Mouse (Mus musculus): ENCODE measurements at regions not wholly inside any gene's neighbourhood (a gene's known extent, or its start where the extent isn't known, plus 50 kb on each side); places are given as distances from the start of the nearest gene placed in this dataset.
A peak's percentile ranks its signal among the peaks of the same experiment; 100 is the strongest.

DNA sequence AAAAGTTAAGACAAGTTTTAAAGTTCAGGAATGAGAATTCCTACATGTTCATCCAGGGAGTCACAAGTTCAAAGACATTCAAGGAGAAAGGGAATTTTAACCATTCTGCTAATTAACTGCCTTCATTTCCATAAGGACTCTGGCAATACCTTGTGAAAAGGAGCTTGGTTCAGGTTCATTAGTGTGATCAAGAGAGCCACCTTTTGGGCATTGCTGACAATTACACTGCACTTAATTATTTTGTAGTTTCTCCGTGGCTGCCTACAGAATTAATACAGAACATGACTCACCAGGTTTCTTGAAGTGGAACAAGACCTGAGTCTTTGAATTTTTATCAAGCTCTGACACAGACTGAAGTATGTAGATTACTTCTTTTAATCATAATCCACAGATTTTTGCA is 52.4 kb upstream of the Ankef1 start:
- DNase-seq (ENCODE audit: inconsistent ontology term) = peak; percentile 48

Data from Muller cell, postnatal 12 days (primary cell).